Mouse (Mus musculus): ENCODE measurements around the gene Ackr3. TPM values are rescaled to one million over a fixed set of nuclear protein-coding genes. Genes with fewer than 3 reads are reported as not detected.

Ackr3 gene
- total and polyA plus RNA-seq, 3 experiments, result 13.1 to 34.4 (median 23.1) TPM

- Histone ChIP-seq H3K27me3 (replicated peaks) (no peaks in the 10 kb centered on the region), H3K4me2 (ENCODE audit: insufficient read depth, low read depth, poor library complexity, severe bottlenecking) (no peak overlapping the region), H3K9ac (ENCODE audit: insufficient read depth, low read depth) (no peak overlapping the region), H3K9me3 (replicated peaks; ENCODE audit: low read length) (no peaks in the 10 kb centered on the region), H3K4me3 (replicated peaks in 1 of 3; ENCODE audit: low read depth in 2 of 3, low read length in 2 of 3, poor library complexity in 1 of 3) (no peak overlapping the region), H3K79me2 (replicated peaks; ENCODE audit: control insufficient read depth, extremely low read depth, insufficient read depth, poor library complexity, severe bottlenecking) (no peaks in the 10 kb centered on the region), H3K36me3 (replicated peaks in 1 of 2; ENCODE audit: control insufficient read depth in 1 of 2, insufficient read depth in 1 of 2, low read length in 1 of 2) (no peaks in the 10 kb centered on the region), H3K27ac (ENCODE audit: insufficient read depth, low read depth) (no peak overlapping the region), H3K4me1 (ENCODE audit: control insufficient read depth in 1 of 2, insufficient read depth in 2 of 2) (peaks cover 0 to 30% of the 10 kb centered on the region in 2 experiments; a peak in 2 of 4 replicates)
- no peak for TF ChIP-seq HCFC1 (IDR thresholded peaks at IDR 0.05; ENCODE audit: low read depth, low read length)
- TF ChIP-seq BHLHE40 (IDR thresholded peaks at IDR 0.05; ENCODE audit: low read depth, low read length), result no peak
- no peak for TF ChIP-seq SMC3 (IDR thresholded peaks at IDR 0.05; ENCODE audit: low read depth, low read length)
- no peak for TF ChIP-seq USF2 (conservative IDR thresholded peaks at IDR 0.05; ENCODE audit: low read depth, low read length)
- TF ChIP-seq PAX5 (IDR thresholded peaks at IDR 0.05; ENCODE audit: low read length), result no peak
- no peak for TF ChIP-seq JUND (conservative IDR thresholded peaks at IDR 0.05; ENCODE audit: low read depth, low read length)
- TF ChIP-seq ZNF384 (IDR thresholded peaks at IDR 0.05; ENCODE audit: low read depth, low read length), result no peak
- no peak for TF ChIP-seq ZKSCAN1 (IDR thresholded peaks at IDR 0.05; ENCODE audit: borderline replicate concordance, low read depth, low read length)
- no peak for TF ChIP-seq MXI1 (IDR thresholded peaks at IDR 0.05; ENCODE audit: low read depth, low read length)
- TF ChIP-seq CHD1 (IDR thresholded peaks at IDR 0.05; ENCODE audit: low read depth, low read length), result no peak
- no peak for TF ChIP-seq IRF4 (IDR thresholded peaks at IDR 0.05; ENCODE audit: low read depth, low read length)
- TF ChIP-seq MYC (IDR thresholded peaks at IDR 0.05; ENCODE audit: low read depth, low read length), result no peak
- no peak for TF ChIP-seq CHD2 (IDR thresholded peaks at IDR 0.05; ENCODE audit: low read length)
- TF ChIP-seq EP300 (IDR thresholded peaks at IDR 0.05; ENCODE audit: low read length), result no peak
- no peak for DNase-seq (ENCODE audit: extremely low read depth)
- dilution Hi-C loops (cut with MboI; ENCODE audit: extremely low pct_ligation_motif_present, extremely low pct_unique_long_range_greater_than_20kb, low sequenced_read_pairs), result no loop called here
- in situ Hi-C loops (cut with MboI; ENCODE audit: low pct_ligation_motif_present, low pct_unique_long_range_greater_than_20kb, low sequenced_read_pairs), result no loop called here
Measured at GRCm38 (mm10) chr1:90162379-90162857, 41.4 kb upstream of the Ackr3 start.

- H3K27ac ChIP-seq (ENCODE audit: insufficient read depth, low read depth), result no peak overlapping the region
- H3K79me2 ChIP-seq (replicated peaks; ENCODE audit: control insufficient read depth, extremely low read depth, insufficient read depth, poor library complexity, severe bottlenecking), result no peaks in the 10 kb centered on the region
- H3K4me1 ChIP-seq (ENCODE audit: control insufficient read depth in 1 of 2, insufficient read depth in 2 of 2), result peaks cover 0 to 30% of the 10 kb centered on the region in 2 experiments; a peak in 2 of 4 replicates
- dilution Hi-C loops (cut with MboI; ENCODE audit: extremely low pct_ligation_motif_present, extremely low pct_unique_long_range_greater_than_20kb, low sequenced_read_pairs) (no loop called here), in situ Hi-C loops (cut with MboI; ENCODE audit: low pct_ligation_motif_present, low pct_unique_long_range_greater_than_20kb, low sequenced_read_pairs) (no loop called here)
- no peak overlapping the region for H3K9ac ChIP-seq (ENCODE audit: insufficient read depth, low read depth)
- no peaks in the 10 kb centered on the region for H3K27me3 ChIP-seq (replicated peaks)
- no peaks in the 10 kb centered on the region for H3K9me3 ChIP-seq (replicated peaks; ENCODE audit: low read length)
- H3K36me3 ChIP-seq (replicated peaks in 1 of 2; ENCODE audit: control insufficient read depth in 1 of 2, insufficient read depth in 1 of 2, low read length in 1 of 2), result no peaks in the 10 kb centered on the region
- DNase-seq (ENCODE audit: extremely low read depth), result peak; percentile 16
- no peak overlapping the region for H3K4me3 ChIP-seq (replicated peaks in 1 of 3; ENCODE audit: low read depth in 2 of 3, low read length in 2 of 3, poor library complexity in 1 of 3)
- TF ChIP-seq MYC (IDR thresholded peaks at IDR 0.05; ENCODE audit: low read depth, low read length) (no peak), ETS1 (conservative IDR thresholded peaks at IDR 0.05; ENCODE audit: low read depth, low read length) (peak; percentile 55; the same call in 1 of the 2 replicates)
- H3K4me2 ChIP-seq (ENCODE audit: insufficient read depth, low read depth, poor library complexity, severe bottlenecking), result no peak overlapping the region
Measured at GRCm38 (mm10) chr1:90163161-90163560, 40.6 kb upstream of the Ackr3 start.

Measured in CH12.LX (cell line).